Mouse (Mus musculus) heart, postnatal 0 days (tissue): ENCODE results near the gene Iffo2. TPM values are rescaled to one million over a fixed set of nuclear protein-coding genes. Genes with fewer than 3 reads are reported as not detected.

Source experiments
- ATAC-seq: fragments of 200-750 bp; cut with Nextera tagmentation; 2 replicates; pipeline ENCODE4 v1.8.0; 2017; ENCODE audit warnings: low read depth, moderate number of reproducible peaks, moderate library complexity; ENCODE audit not compliant: insufficient read depth
- DNase-seq: peaks from one replicate; pipeline ENCODE4 v3.0.0-alpha.2; 2016; ENCODE audit warnings: low spot score
- H3K27ac ChIP-seq: fragments of 300-500 bp; sonication (generic); 2 replicates; pipeline ENCODE4 v1.5.1; 2014; ENCODE audit warnings: low read depth, mild to moderate bottlenecking
- H3K27me3 ChIP-seq: fragments of 300-500 bp; sonication (generic); 2 replicates; pipeline ENCODE4 v1.6.1; 2014; ENCODE audit warnings: low read length, mixed read lengths; ENCODE audit not compliant: control insufficient read depth, insufficient read depth
- H3K36me3 ChIP-seq: fragments of 300-500 bp; sonication (generic); replicated peaks from 2 replicates; pipeline ENCODE4 v1.6.1; 2014; ENCODE audit warnings: low read length, mixed read lengths; ENCODE audit not compliant: control insufficient read depth, insufficient read depth
- H3K4me1 ChIP-seq: fragments of 300-500 bp; sonication (generic); 2 replicates; pipeline ENCODE4 v1.6.1; 2014; ENCODE audit warnings: antibody characterized with exemption; ENCODE audit not compliant: control insufficient read depth, insufficient read depth
- H3K4me2 ChIP-seq: fragments of 300-500 bp; sonication (generic); 2 replicates; pipeline ENCODE4 v1.6.1; 2014; ENCODE audit warnings: low read depth, mild to moderate bottlenecking, low read length, moderate library complexity
- H3K4me3 ChIP-seq: fragments of 300-500 bp; sonication (generic); 2 replicates; pipeline ENCODE4 v1.5.1; 2014; ENCODE audit warnings: low read depth, low read length
- H3K9ac ChIP-seq: fragments of 300-500 bp; sonication (generic); replicated peaks from 2 replicates; pipeline ENCODE4 v1.6.1; 2014; ENCODE audit warnings: low read depth, low read length, mixed read lengths
- H3K9me3 ChIP-seq: fragments of 300-500 bp; sonication (generic); replicated peaks from 2 replicates; pipeline ENCODE4 v1.6.1; 2016; ENCODE audit warnings: low read length; ENCODE audit not compliant: control insufficient read depth
- CTCF ChIP-seq: IDR thresholded peaks from 2 replicates; pipeline ENCODE4 v1.5.1; 2016; ENCODE audit warnings: antibody characterized with exemption, control low read depth, low read depth
- EP300 ChIP-seq: IDR thresholded peaks from 2 replicates; pipeline ENCODE4 v1.6.1; 2016; ENCODE audit warnings: antibody characterized with exemption, low read depth
- WGBS: fragments of 180-500 bp; shearing (Covaris S2); extraction: QIAGEN DNeasy Blood & Tissue Kit; methylation state at CpG from one replicate; pipeline ENCODE4 v1.1.7; 2014; 5-methylcytosine and 5-hydroxymethylcytosine counted together
- polyA plus RNA-seq: library from polyadenylated mRNA; unstranded; fragments of >200 nt; fragmentation: Nextera tagmentation; extraction: Ambion mirVana; gene quantifications from 2 replicates; pipeline ENCODE4 v1.2.1, GENCODE M21; 2015
- total RNA-seq: library from RNA; depleted of rRNA; stranded (reverse); fragments of >200 nt; gene quantifications from 2 replicates; pipeline ENCODE4 v1.2.3, GENCODE M21; 2014; ENCODE audit warnings: low replicate concordance

Iffo2 gene
- total and polyA plus RNA-seq, 2 experiments from 2014 or later: 2.9 to 6.4 TPM

- H3K9ac ChIP-seq: no peak overlapping the region
- no peaks in the 10 kb centered on the region for H3K36me3 ChIP-seq
- TF ChIP-seq EP300 (no peak), CTCF (no peak)
- H3K4me1 ChIP-seq: no peaks in the 10 kb centered on the region
- DNase-seq (no peak), ATAC-seq (no peak)
- H3K27me3 ChIP-seq: no peaks in the 10 kb centered on the region
- 75% methylated on average over 2 of the region's 2 CpGs for WGBS
- no peak overlapping the region for H3K4me2 ChIP-seq
- no peaks in the 10 kb centered on the region for H3K9me3 ChIP-seq
- H3K4me3 ChIP-seq: no peak overlapping the region
- no peak overlapping the region for H3K27ac ChIP-seq
Observed at GRCm38 (mm10) chr4:139511557-139511956, 18.8 kb upstream of the Iffo2 start.

GRCm38 (mm10) chr4:139512985-139513384 lies 17.4 kb upstream of the Iffo2 start:
- H3K36me3 ChIP-seq: no peaks in the 10 kb centered on the region
- DNase-seq: no peak
- 77% methylated on average over 2 of the region's 2 CpGs for WGBS
- no peaks in the 10 kb centered on the region for H3K9me3 ChIP-seq
- H3K9ac ChIP-seq: no peak overlapping the region
- H3K27me3 ChIP-seq: no peaks in the 10 kb centered on the region
- no peak overlapping the region for H3K4me2 ChIP-seq
- H3K4me3 ChIP-seq: no peak overlapping the region
- ATAC-seq: no peak
- TF ChIP-seq CTCF (no peak), EP300 (no peak)
- no peaks in the 10 kb centered on the region for H3K4me1 ChIP-seq
- H3K27ac ChIP-seq: no peak overlapping the region

GRCm38 (mm10) chr4:139519221-139519620 lies 11.1 kb upstream of the Iffo2 start:
- Histone ChIP-seq H3K4me1 (no peaks in the 10 kb centered on the region), H3K9ac (no peak overlapping the region), H3K27me3 (no peaks in the 10 kb centered on the region), H3K27ac (no peak overlapping the region), H3K4me3 (no peak overlapping the region), H3K4me2 (no peak overlapping the region), H3K9me3 (no peaks in the 10 kb centered on the region), H3K36me3 (no peaks in the 10 kb centered on the region)
- WGBS: 55% methylated on average over 6 of the region's 6 CpGs
- TF ChIP-seq EP300: no peak
- no peak for TF ChIP-seq CTCF
- ATAC-seq (no peak), DNase-seq (no peak)

- Histone ChIP-seq H3K4me1 (no peaks in the 10 kb centered on the region), H3K27me3 (no peaks in the 10 kb centered on the region), H3K4me2 (no peak overlapping the region), H3K36me3 (no peaks in the 10 kb centered on the region), H3K9me3 (no peaks in the 10 kb centered on the region), H3K9ac (no peak overlapping the region), H3K27ac (no peak overlapping the region), H3K4me3 (no peak overlapping the region)
- ATAC-seq (no peak), DNase-seq (no peak)
- 81% methylated on average over 10 of the region's 10 CpGs for WGBS
- TF ChIP-seq CTCF (no peak), EP300 (no peak)
Observed at GRCm38 (mm10) chr4:139521926-139522325, 8.4 kb upstream of the Iffo2 start.

GRCm38 (mm10) chr4:139526475-139526874 lies 3.9 kb upstream of the Iffo2 start:
- Histone ChIP-seq H3K9ac (no peak overlapping the region), H3K4me3 (no peak overlapping the region), H3K9me3 (no peaks in the 10 kb centered on the region), H3K27ac (no peak overlapping the region), H3K4me1 (no peaks in the 10 kb centered on the region), H3K36me3 (no peaks in the 10 kb centered on the region), H3K4me2 (no peak overlapping the region), H3K27me3 (no peaks in the 10 kb centered on the region)
- no peak; the same call in 1 of the 2 replicates for ATAC-seq
- WGBS: 67% methylated on average over 12 of the region's 12 CpGs
- no peak for TF ChIP-seq EP300
- TF ChIP-seq CTCF: no peak
- DNase-seq: no peak

GRCm38 (mm10) chr4:139532081-139532480 lies 1.7 kb downstream of the Iffo2 start:
- no peaks in the 10 kb centered on the region for H3K9me3 ChIP-seq
- DNase-seq: no peak
- no peak overlapping the region for H3K4me3 ChIP-seq
- no peaks in the 10 kb centered on the region for H3K27me3 ChIP-seq
- H3K4me1 ChIP-seq: no peaks in the 10 kb centered on the region
- WGBS: 90% methylated on average over 10 of the region's 10 CpGs
- no peak overlapping the region for H3K9ac ChIP-seq
- H3K4me2 ChIP-seq: no peak overlapping the region
- H3K36me3 ChIP-seq: no peaks in the 10 kb centered on the region
- no peak overlapping the region for H3K27ac ChIP-seq
- ATAC-seq: no peak
- TF ChIP-seq EP300: no peak
- no peak for TF ChIP-seq CTCF
